Comparison of ENCODE assay signal across 15 mouse cellular contexts in the genomic region with DNA sequence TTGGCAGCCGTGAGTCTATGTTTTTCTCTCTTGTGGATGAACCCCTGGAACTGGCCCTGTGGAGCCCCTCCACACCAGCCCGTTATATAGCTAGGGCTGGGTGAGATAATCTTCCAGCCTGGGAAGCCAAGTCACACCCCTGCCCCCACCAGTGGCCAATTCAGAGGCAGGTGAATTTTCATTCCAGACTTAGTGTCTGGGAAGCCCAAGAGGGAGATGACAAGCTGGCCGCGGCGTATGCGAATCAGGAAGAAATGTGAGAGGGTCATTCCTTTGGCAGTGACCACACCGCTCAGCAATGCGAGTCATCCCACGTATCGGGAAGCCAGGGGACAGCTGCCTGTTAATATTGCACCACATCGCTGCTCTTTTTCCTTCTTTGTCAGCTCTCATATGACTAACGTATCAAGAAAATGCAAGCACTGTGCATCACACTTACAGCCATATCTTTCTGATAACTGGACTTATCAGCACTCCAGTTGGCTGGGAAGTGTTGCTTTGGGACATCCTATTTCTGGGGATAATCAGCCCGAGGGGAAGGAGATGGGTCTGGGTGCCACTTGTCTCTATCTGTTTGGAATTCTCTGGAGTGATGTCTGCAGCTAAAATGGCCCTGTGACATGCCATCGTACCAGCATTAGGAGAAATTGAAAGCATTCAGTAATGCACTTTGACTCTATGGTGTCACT. TPM values are rescaled to one million over a fixed set of nuclear protein-coding genes. Genes with fewer than 3 reads are reported as not detected.
DNase-seq lines count a peak whose midpoint lies in the region; ATAC-seq lines count a peak whose summit lies in the region.
"Had no signal": no experiment of that assay in that cellular context is flagged by ENCODE, and none has a peak within 500 bp of the region (broad histone marks: within the 10 kb centered on the region; RNA-seq: fewer than 3 reads in every experiment).

A gene (minus strand): TSS at position 317 of the 689 bp plus-strand sequence.

- H3K27ac ChIP-seq in kidney, embryonic 16.5 days (ENCODE audit: low read length) = no peak within 1 kb of the TSS
- peak within 1 kb of the TSS; percentile 95 for H3K27ac ChIP-seq in heart, embryonic 14.5 days (replicated peaks in 1 of 2; ENCODE audit: control insufficient read depth in 1 of 2, insufficient read depth in 1 of 2, low read depth in 2 of 2, low read length in 2 of 2)
- no peak within 1 kb of the TSS for H3K27ac ChIP-seq in forebrain, embryonic 16.5 days (ENCODE audit: low read length)
- H3K27ac ChIP-seq: neural tube, embryonic 15.5 days had no signal

- H3K36me3 ChIP-seq in kidney, embryonic 16.5 days (ENCODE audit: insufficient read depth, low read length) = no peaks in the 10 kb centered on the region
- peaks cover 24% of the 10 kb centered on the region for H3K36me3 ChIP-seq in heart, embryonic 14.5 days (ENCODE audit: control insufficient read depth, insufficient read depth, low read length)
- no peaks in the 10 kb centered on the region for H3K36me3 ChIP-seq in forebrain, embryonic 16.5 days (ENCODE audit: control insufficient read depth, insufficient read depth)
- H3K36me3 ChIP-seq: neural tube, embryonic 15.5 days had no signal

- DNase-seq in kidney, postnatal 4 days = peak; percentile 10 to 18
- DNase-seq in gastrocnemius, postnatal 10 days = peak; percentile 22
- peak; percentile 18 for DNase-seq in lung, postnatal 10 days
- no peak for DNase-seq in cerebellum, postnatal 25 days
- DNase-seq in urinary bladder, adult 18-20 months (ENCODE audit: low spot score in 2 of 2) = no peak
- DNase-seq: cerebellum, adult 9-10 months; kidney, postnatal 36 days had no signal

- H3K27me3 ChIP-seq in kidney, embryonic 16.5 days (ENCODE audit: insufficient read depth, low read length) = no peaks in the 10 kb centered on the region
- H3K27me3 ChIP-seq in heart, embryonic 14.5 days (ENCODE audit: control insufficient read depth, insufficient read depth, low read length) = no peaks in the 10 kb centered on the region
- no peaks in the 10 kb centered on the region for H3K27me3 ChIP-seq in forebrain, embryonic 16.5 days (replicated peaks; ENCODE audit: control insufficient read depth, insufficient read depth, low read length)
- H3K27me3 ChIP-seq: neural tube, embryonic 15.5 days had no signal

- no peak for ATAC-seq in kidney, embryonic 16.5 days (ENCODE audit: low FRiP score, low TSS enrichment)
- ATAC-seq in heart, embryonic 14.5 days (ENCODE audit: insufficient number of reproducible peaks, insufficient read depth, low FRiP score, low read depth) = peak; percentile 89
- no peak for ATAC-seq in forebrain, embryonic 16.5 days
- ATAC-seq: hindbrain, embryonic 16.5 days; midbrain, embryonic 16.5 days had no signal

- no peak within 1 kb of the TSS for H3K4me3 ChIP-seq in kidney, embryonic 16.5 days (ENCODE audit: low read length)
- H3K4me3 ChIP-seq in heart, embryonic 14.5 days (ENCODE audit: control insufficient read depth in 1 of 2, insufficient read depth in 1 of 2, low read depth in 1 of 2, low read length in 2 of 2) = peak within 1 kb of the TSS; percentile 48 to 63
- H3K4me3 ChIP-seq in forebrain, embryonic 16.5 days (replicated peaks; ENCODE audit: low read length) = no peak within 1 kb of the TSS
- H3K4me3 ChIP-seq: neural tube, embryonic 15.5 days had no signal

- H3K4me1 ChIP-seq in kidney, embryonic 16.5 days (ENCODE audit: insufficient read depth, low read length) = no peaks in the 10 kb centered on the region
- peaks cover 15 to 16% of the 10 kb centered on the region in 2 experiments for H3K4me1 ChIP-seq in heart, embryonic 14.5 days (ENCODE audit: control insufficient read depth in 2 of 2, insufficient read depth in 2 of 2, low read length in 2 of 2)
- no peaks in the 10 kb centered on the region for H3K4me1 ChIP-seq in forebrain, embryonic 16.5 days (replicated peaks; ENCODE audit: control insufficient read depth, insufficient read depth, low read length)
- H3K4me1 ChIP-seq: neural tube, embryonic 15.5 days had no signal

- peaks cover 13% of the 10 kb centered on the region for H3K9me3 ChIP-seq in kidney, embryonic 16.5 days (ENCODE audit: low read length)
- H3K9me3 ChIP-seq in heart, embryonic 14.5 days (ENCODE audit: control insufficient read depth, low read length) = peaks cover 13% of the 10 kb centered on the region
- no peaks in the 10 kb centered on the region for H3K9me3 ChIP-seq in forebrain, embryonic 16.5 days (ENCODE audit: control insufficient read depth, low read length)
- H3K9me3 ChIP-seq: neural tube, embryonic 15.5 days had no signal

- H3K9ac ChIP-seq in kidney, embryonic 16.5 days (replicated peaks; ENCODE audit: low read length) = no peak within 1 kb of the TSS
- H3K9ac ChIP-seq in heart, embryonic 14.5 days (ENCODE audit: low read length) = peak within 1 kb of the TSS; percentile 87
- no peak within 1 kb of the TSS for H3K9ac ChIP-seq in forebrain, embryonic 16.5 days (replicated peaks; ENCODE audit: low read depth, low read length)
- H3K9ac ChIP-seq: neural tube, embryonic 15.5 days had no signal

- 70% methylated on average over 14 of the region's 14 CpGs for WGBS in kidney, embryonic 16.5 days
- WGBS in heart, embryonic 14.5 days = 8% methylated on average over 14 of the region's 14 CpGs
- 88% methylated on average over 14 of the region's 14 CpGs for WGBS in forebrain, embryonic 16.5 days

- H3K4me2 ChIP-seq in kidney, embryonic 16.5 days (replicated peaks; ENCODE audit: low read depth, low read length) = no peak within 1 kb of the TSS
- H3K4me2 ChIP-seq in heart, embryonic 14.5 days (ENCODE audit: low read length) = peak within 1 kb of the TSS; percentile 67
- no peak within 1 kb of the TSS for H3K4me2 ChIP-seq in forebrain, embryonic 16.5 days (ENCODE audit: low read length)
- H3K4me2 ChIP-seq: neural tube, embryonic 15.5 days had no signal

RNA-seq across cellular contexts. Expression of the gene that starts here (rescaled TPM):
- polyA plus RNA-seq in kidney, embryonic 16.5 days (2015; fragmentation: Nextera tagmentation; extraction: Ambion mirVana) = 0.40 and 0.47 TPM in 2 replicates
- 1 to 10 TPM; 5.1 to 7.6 TPM for total RNA-seq in gastrocnemius, postnatal 10 days (2021)
- 420 and 520 TPM in 2 replicates for polyA plus RNA-seq in heart, embryonic 14.5 days (2014; fragmentation: Nextera tagmentation; extraction: Ambion mirVana)
- not detected in 2 replicates for polyA plus RNA-seq in forebrain, embryonic 16.5 days (2015; fragmentation: Nextera tagmentation; extraction: Ambion mirVana)
- polyA plus RNA-seq: midbrain, embryonic 16.5 days; small intestine, adult 2 months; testis, adult 2 months had no signal

Comparison
In these comparisons a context has a peak if more than half of its experiments do, and no peak if none do; other contexts are left out.
1. RNA of the gene that starts here (polyA plus RNA-seq): 420 to 520 TPM in heart, embryonic 14.5 days; 0.40 to 0.47 TPM in kidney, embryonic 16.5 days and not detected in forebrain, embryonic 16.5 days; every median in the first group is over 100 times any median in the second.
2. DNase-seq: peak in kidney, postnatal 4 days (2 of 2), gastrocnemius, postnatal 10 days (single experiment) and lung, postnatal 10 days (single experiment); none in cerebellum, postnatal 25 days (0 of 2) and urinary bladder, adult 18-20 months (0 of 2).
3. H3K27ac ChIP-seq: peak in heart, embryonic 14.5 days (2 of 2); none in kidney, embryonic 16.5 days (single experiment) and forebrain, embryonic 16.5 days (single experiment).
4. H3K4me3 ChIP-seq: peak in heart, embryonic 14.5 days (2 of 2); none in kidney, embryonic 16.5 days (single experiment) and forebrain, embryonic 16.5 days (single experiment).